Mouse (Mus musculus): ENCODE results near the gene Ephx3. TPM values are rescaled to one million over a fixed set of nuclear protein-coding genes. Genes with fewer than 3 reads are reported as not detected.

The Ephx3 gene
- total RNA-seq, 2 experiments from 2014 or later, result 0.38 TPM

DNA sequence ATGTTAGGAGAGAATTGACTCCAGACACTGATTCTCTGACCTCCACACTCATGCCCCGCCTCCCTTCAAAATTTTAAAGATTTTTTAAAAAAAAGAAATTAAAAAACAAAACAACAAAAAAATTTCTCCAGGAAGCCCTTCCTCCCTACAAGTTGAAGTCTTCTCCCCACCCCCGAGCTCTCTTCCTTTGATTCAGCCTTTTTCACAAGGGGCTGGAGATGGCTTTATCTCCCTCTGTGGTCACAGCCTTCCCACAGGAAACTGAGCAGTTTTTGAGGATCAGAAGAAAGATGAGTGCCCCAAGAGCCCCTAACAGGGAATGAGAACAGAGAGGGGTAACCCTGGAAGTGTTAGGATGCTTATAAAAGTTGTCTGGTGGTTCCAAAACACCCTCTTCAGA, 16.9 kb downstream of the Ephx3 start:
- no peak for DNase-seq

DNA sequence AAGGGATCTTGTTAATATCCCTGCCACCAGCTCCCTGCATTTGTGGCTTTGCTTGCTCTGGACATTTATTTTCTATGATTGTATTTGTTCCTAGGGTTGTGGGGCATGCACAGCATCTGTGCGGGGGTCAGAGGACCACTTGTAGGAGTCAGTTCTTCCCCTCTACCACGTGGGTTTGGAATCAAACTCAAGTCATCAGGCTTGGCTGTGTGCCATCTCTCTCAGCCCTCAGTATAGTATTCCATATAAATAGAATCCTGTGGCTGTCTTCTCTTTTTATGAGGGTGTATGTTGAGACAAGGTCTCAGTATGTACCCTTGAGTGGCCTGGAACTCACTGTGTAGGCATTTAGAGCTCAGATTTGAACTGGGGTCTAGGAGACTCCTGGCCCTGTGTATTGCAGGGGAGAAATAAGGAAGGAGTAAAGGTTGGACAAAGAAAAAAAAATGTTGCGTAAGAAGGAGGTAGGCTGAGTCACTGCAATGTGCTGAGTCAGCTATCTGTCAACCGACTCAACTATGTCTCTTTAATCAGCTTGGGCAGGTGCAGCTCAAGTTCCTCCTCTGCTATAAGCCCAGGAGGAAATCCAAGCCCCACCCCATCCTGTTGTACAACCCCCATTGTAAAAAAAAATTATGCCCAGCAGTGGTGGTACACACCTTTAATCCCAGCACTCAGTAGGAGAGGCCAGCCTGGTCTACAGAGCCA, 19.7 kb downstream of the Ephx3 start:
- DNase-seq, result no peak

DNA sequence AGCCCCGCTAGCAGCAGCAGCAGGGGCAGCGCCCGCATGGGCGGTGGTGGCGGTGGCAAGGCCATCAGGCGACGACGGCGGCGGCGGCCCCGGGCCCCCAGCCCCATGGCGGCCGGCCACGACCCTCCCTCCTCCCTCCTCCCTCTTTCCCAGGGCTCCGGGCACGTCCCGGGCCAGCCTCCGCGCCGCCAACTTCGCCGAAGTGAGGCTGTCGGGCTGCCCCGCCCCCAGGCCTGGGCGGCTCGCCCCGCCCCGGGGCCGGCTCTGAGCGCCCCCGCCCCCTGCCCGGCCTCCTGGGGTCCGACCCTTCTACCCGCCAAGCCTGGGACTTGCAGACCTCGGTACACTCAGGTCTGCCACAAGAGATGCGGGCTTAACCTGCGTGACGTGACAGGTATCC, 22.7 kb downstream of the Ephx3 start, which contains the start of gene Notch3:
TSS of gene Notch3 (minus strand) at position 166 of the 400 bp plus-strand sequence.
- peak; percentile 80 for DNase-seq

DNA sequence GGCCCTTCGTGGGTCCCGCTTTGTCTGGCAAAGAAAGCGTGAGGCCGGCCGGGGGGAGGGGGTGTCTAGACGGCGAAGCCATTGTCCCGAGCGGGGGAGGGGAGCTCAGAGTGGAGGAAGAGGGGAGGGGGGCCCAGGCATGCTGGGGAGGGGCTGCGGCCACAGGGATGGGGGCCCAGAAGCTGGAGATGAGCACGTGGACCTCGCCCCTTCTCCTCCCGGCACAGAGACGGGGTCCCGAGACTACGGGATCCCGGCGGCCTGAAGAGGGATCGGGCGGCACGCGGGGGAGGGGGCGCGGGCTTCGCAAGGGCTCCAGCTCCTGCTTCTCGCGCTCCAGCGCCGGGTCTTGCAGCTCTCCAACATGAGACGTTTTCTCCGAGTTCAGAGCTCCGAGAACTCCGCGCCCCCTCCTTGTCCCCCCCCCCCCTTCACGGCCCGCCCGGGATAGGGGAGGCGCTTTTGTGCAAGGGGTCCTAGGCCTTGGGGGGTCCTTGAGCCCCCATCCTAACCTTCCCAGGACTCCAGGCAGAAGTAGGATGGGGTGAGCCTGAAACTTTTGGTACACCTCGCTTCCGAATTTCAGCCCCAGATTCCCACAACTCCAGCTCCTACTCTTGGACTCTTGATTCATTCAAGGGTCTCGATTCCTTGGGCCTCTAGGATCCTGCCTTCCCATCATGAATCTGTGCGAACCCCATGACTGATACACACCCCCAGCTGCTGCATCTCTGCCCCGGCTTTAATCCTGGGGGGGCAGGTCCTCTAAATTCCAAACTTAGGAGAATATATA, 23.4 kb downstream of the Ephx3 start:
- DNase-seq, result peak; percentile 77

DNA sequence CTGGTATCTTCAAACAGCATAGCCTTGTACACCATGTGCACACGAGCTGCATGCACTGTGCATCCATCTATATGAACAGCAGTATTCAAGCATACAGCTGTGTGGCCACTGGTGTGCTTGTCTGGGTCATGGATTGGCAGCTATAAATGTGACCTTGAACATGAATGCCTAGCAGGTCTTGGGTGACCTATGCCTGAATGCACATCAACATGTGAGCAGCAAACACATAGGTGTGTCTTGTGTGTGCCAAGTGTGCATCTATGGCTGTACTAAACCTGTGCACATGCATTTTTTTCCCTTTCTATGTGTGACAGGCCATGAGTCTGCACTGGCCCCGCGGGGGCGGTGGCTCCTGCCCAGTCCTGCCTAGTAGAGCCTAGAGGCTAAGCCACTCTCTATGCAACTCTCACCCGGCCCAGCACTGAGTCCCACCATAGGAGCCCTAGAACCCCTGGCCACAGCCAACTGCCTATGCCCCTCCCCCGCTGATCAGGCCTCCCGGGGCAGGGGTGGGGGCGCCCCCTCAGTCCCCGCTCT, 24.0 kb downstream of the Ephx3 start:
- DNase-seq, result no peak

DNA sequence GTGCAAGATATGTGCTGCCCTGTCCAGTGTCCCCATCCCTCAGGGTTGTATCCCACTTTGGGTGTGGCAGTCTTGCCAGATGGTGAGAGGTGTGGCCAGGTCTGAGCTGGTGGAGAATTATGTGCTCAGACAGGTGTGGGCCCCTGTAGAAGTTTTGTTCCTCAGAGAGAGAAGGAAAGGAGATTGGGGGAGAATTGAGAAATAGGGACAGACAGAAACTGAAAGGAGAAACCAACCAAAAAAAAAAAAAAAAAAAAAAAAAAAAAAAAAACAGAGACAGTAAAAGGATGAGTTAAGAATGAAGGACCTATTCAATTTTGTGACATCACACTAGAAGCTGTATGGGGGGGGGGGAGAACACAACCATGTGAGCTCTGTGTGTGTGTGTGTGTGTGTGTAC, 24.6 kb downstream of the Ephx3 start:
- no peak for DNase-seq

DNA sequence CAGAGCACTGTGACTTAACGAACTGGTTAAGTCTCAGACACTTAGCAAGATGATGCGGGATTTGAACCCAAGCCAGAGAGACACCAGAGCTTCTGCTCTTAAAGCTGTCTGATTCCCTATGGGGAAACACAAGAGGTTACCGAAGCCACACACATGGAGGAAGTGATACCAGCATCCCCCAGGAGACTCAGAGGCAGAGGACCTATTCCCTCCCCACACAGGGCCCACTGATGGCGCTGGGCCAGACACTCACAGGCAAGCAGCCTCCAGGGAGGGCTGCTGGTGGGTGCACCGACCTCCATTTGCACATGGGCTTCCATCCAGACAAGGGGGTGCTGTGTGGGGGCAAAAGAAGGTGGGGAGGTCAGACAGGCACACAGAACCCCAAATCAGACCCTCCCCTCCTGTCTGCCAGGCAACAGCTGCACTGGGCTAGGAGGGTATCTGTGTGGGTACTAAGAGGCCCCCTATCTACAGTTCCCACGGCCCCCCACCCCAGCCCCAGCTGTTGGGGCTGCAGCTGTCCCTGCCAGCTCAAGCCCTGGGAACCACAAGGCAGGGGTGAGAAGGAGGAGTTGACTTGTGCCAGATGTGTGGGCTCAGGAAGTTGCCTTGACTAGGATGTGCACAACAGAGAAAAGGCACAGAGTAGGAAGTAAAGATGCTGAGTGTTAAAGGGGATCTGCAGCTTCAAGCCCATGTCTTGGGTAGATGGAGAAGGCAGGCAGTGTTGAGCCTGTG, 25.3 kb downstream of the Ephx3 start:
- DNase-seq, result peak; percentile 48

DNA sequence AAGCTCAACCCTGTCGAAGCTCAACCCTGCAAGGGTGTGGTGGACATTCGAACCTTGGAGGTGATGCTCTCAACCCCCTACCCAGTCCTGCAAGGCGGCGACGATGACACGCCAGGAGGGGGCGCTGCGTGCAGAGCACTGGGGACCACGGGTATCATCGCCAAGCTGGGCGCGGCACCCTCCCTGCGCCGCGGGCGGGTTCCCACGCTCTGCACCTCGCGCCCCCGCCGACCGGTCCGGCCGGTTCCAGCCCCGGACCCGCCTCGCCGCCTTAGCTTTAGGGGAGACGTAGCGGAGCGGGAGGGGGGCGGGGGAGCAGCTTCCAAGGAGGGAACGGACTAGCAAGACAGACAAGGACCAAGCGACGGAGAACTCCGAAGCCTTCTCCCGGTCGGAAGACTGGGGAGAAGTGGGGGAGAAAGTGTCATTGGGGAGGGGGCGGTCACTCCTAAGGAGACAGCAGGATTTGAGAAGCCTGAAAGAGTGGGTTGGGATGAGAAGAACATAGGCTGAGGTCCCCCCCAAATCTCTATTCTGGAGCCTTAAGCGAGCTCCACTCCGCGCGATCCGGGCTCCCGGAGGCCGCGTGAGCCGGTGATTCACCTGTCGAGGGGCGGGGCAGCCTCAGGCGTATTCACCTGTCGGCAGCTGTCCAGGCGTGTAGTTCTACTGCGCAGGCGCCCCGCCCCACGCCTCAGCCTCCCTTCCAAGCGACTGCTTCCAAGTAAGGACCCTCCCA, 27.1 kb downstream of the Ephx3 start:
- DNase-seq, result peak; percentile 84

DNA sequence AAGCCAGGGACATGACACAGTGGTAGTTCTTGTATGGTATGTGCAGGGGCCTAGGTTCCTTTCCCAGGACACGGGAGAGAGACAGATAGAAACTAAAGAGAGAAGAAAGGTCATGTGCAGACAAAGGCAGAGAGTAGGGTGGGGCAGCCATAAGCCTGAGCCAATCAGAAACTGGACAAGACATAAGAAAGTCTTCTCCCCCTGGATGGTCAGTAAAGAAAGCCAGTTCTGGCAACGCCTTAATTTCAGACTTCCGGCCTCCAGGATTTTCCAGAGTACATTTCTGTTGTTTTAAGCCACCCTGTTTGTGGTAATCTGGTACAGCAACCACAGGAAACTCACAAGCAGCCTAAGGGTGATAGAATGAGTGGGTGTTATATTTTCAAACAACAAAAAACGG, 28.5 kb downstream of the Ephx3 start:
- no peak for DNase-seq

DNA sequence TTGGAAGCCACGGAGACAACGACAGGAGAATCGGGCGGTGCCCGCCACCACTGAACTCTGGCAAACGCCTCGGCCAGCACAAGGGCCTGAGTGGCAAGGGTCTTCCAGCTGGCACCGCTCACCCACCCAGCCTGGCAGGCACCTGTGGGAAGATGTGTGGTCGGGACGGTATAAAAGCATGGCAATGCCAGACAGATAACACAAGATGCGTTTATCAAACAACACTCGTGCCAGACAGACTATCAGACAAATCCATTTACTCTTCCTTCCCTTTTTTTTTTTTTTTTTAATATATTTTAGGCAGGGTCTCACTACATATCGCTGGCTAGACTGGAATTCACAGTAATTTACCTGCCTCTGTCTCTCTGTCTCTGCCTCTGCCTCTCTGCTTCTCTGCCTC, 30.5 kb downstream of the Ephx3 start:
- DNase-seq, result no peak

DNA sequence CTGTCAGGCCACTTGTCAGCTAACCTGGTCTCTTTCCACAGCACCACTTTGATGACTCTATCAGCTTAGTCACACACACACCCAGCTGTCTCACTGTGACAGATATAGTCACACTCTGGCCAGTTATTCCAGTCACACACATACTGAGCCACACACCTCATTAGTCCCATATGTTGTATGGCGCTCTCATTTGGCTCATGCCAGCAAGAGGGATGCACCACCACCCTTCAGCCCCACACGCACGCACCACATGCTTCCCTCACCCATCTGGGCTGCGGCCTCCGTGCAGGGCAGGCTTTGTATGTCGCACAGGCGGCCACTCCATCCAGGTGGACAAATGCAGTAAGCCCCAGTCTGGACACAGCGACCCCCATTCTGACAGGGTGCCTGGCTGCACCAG, 42.6 kb downstream of the Ephx3 start:
- DNase-seq, result no peak

DNA sequence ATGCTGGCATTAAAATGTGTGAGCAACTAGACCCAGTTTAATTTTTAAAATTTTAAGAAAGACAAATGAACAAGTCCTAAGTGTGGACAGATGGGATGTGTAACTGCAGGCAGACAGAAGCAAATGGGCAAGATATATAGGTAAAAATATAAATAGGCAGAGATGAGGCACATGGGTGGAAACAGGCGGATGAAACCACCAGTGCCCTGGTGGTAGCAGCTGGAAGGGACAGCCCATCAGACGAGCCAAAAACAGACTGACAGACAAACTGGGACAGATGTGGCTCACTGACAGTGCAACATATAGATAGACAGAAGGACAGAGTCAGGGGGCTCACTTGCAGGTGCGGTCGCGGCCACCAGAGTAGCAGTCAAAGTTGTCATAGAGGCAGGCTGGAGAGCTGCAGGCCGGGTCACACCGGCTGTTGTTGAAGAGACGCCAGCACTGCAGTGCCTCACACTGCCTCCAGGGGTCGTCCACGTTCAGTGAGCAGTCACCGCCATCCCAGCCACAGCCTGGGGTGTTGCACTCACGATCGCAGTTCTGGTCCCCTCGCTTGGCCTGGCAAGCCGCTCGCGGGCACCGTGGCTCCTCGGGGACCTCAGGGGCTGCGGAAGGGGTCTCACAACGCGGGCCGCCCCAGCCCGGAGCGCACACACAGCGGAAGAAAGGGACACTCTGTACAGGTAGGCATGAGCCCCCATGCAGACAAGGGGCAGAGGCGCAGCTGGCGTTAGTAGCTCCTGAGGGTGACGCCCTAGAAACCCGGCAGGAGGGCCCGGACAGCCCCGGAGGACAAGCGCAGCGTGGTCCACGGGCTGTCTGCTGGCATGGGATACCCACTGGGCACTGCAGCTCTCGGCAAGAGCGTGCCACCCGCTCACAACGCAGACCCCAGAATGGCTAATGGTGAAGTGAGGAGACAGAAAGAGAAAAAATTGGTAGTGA, 46.2 kb downstream of the Ephx3 start:
- peak; percentile 93 for DNase-seq

DNA sequence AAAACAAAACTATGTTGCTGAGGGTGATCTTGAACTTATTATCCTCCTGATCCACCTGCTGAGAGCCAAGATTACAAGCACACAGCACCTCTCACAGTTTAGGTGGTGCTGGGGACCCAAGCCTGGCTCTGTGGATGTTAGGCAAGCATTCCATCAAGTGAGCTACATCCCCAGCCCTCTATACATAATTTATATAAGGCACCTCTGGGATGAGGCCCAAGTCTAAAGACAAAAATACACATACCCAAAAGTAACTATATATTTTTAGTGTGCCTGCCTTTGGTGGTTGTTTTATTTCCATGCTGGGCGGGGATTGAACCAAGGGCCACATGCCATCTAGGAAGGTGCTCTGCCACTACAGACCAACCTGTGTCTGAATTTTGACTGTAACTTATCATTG, 47.1 kb downstream of the Ephx3 start:
- DNase-seq, result no peak

Other genes with a start within 250 kb of the Ephx3 start
- 10 to 100 TPM; 16.2 to 16.8 TPM for gene Rrp1b, start 153.4 kb downstream of the Ephx3 start, total RNA-seq (2021)
- gene Hsf2bp, start 153.2 kb downstream of the Ephx3 start, total RNA-seq (2021), result under 1 TPM; 0.95 to 0.98 TPM
- gene Notch3, start 22.7 kb downstream of the Ephx3 start, total RNA-seq (2021), result 10 to 100 TPM; 51.5 to 52.3 TPM
- 10 to 100 TPM; 80.4 to 81.7 TPM for gene Brd4, start 95.2 kb upstream of the Ephx3 start, total RNA-seq (2021)
- 10 to 100 TPM; 68.8 to 78.1 TPM for gene Akap8, start 131.7 kb upstream of the Ephx3 start, total RNA-seq (2021)
- 10 to 100 TPM; 57.4 to 57.8 TPM for gene Akap8l, start 161.1 kb upstream of the Ephx3 start, total RNA-seq (2021)
- gene Wiz, start 199.9 kb upstream of the Ephx3 start, total RNA-seq (2021), result 10 to 100 TPM; 33.7 to 34.6 TPM
- under 1 TPM; 0.52 to 0.67 TPM for gene Rasal3, start 214.0 kb upstream of the Ephx3 start, total RNA-seq (2021)
- gene Pglyrp2, start 234.6 kb upstream of the Ephx3 start, total RNA-seq (2021), result not detected